Mouse (Mus musculus) neural tube, embryonic 15.5 days (tissue): ENCODE measurements around the gene Ncam1. TPM values are rescaled to one million over a fixed set of nuclear protein-coding genes. Genes with fewer than 3 reads are reported as not detected.

Experiments
- ATAC-seq: fragments of 200-750 bp; cut with Nextera tagmentation; 2 replicates; pipeline ENCODE4 v1.8.0; 2017; ENCODE audit warnings: mild to moderate bottlenecking, moderate TSS enrichment, moderate library complexity; ENCODE audit not compliant: low FRiP score
- H3K27ac ChIP-seq: fragments of 300-500 bp; sonication (generic); replicated peaks from 2 replicates; pipeline ENCODE4 v1.5.1; 2015; ENCODE audit warnings: mild to moderate bottlenecking, inconsistent platforms
- H3K27me3 ChIP-seq: fragments of 300-500 bp; sonication (generic); replicated peaks from 2 replicates; pipeline ENCODE4 v1.6.1; 2015; ENCODE audit warnings: inconsistent platforms
- H3K36me3 ChIP-seq: fragments of 300-500 bp; sonication (generic); 2 replicates; pipeline ENCODE4 v1.6.1; 2015; ENCODE audit warnings: inconsistent platforms
- H3K4me1 ChIP-seq: fragments of 300-500 bp; sonication (generic); 2 replicates; pipeline ENCODE4 v1.6.1; 2015; ENCODE audit warnings: inconsistent platforms
- H3K4me2 ChIP-seq: fragments of 300-500 bp; sonication (generic); 2 replicates; pipeline ENCODE4 v1.6.1; 2015; ENCODE audit warnings: inconsistent platforms, mild to moderate bottlenecking, moderate library complexity
- H3K4me3 ChIP-seq: fragments of 300-500 bp; sonication (generic); replicated peaks from 2 replicates; pipeline ENCODE4 v1.5.1; 2015; ENCODE audit warnings: mild to moderate bottlenecking, inconsistent platforms
- H3K9ac ChIP-seq: fragments of 300-500 bp; sonication (generic); replicated peaks from 2 replicates; pipeline ENCODE4 v1.6.1; 2015; ENCODE audit warnings: mild to moderate bottlenecking, inconsistent platforms
- H3K9me3 ChIP-seq: fragments of 300-500 bp; sonication (generic); replicated peaks from 2 replicates; pipeline ENCODE4 v1.6.1; 2016; ENCODE audit warnings: inconsistent platforms
- WGBS: fragments of 180-500 bp; shearing (Covaris S2); methylation state at CpG from one replicate; pipeline ENCODE4 v1.1.7; 2015; ENCODE audit warnings: mixed read lengths; 5-methylcytosine and 5-hydroxymethylcytosine counted together
- polyA plus RNA-seq: library from polyadenylated mRNA; unstranded; fragments of >200 nt; fragmentation: Nextera tagmentation; extraction: Ambion mirVana; gene quantifications from 2 replicates; pipeline ENCODE4 v1.2.1, GENCODE M21; 2015

Ncam1 gene
- 387 and 434 TPM in 2 replicates for polyA plus RNA-seq

- Histone ChIP-seq H3K36me3 (no peaks in the 10 kb centered on the region), H3K9ac (peak within 1 kb of the TSS; percentile 100), H3K4me3 (peak within 1 kb of the TSS; percentile 94), H3K4me2 (peak within 1 kb of the TSS; percentile 80), H3K27me3 (no peaks in the 10 kb centered on the region), H3K27ac (peak within 1 kb of the TSS; percentile 97), H3K9me3 (no peaks in the 10 kb centered on the region), H3K4me1 (peaks cover 28% of the 10 kb centered on the region)
- under 1% methylated on average over 23 of the region's 23 CpGs for WGBS
- peak; percentile 86 for ATAC-seq
These were observed at the start of gene Ncam1 for GRCm38 (mm10) chr9:49798806-49799205. Gene Ncam1 (minus strand): TSS chr9:49798925.

GRCm38 (mm10) chr9:49834013-49834412 is 35.3 kb upstream of the Ncam1 start:
- Histone ChIP-seq H3K9me3 (no peaks in the 10 kb centered on the region), H3K27me3 (no peaks in the 10 kb centered on the region), H3K4me1 (no peaks in the 10 kb centered on the region), H3K9ac (no peak overlapping the region), H3K4me2 (no peak overlapping the region), H3K36me3 (no peaks in the 10 kb centered on the region), H3K27ac (no peak overlapping the region), H3K4me3 (no peak overlapping the region)
- 94% methylated on average over 1 of the region's 1 CpGs for WGBS
- ATAC-seq: no peak

- no peak overlapping the region for H3K9ac ChIP-seq
- H3K4me2 ChIP-seq: no peak overlapping the region
- H3K36me3 ChIP-seq: no peaks in the 10 kb centered on the region
- no peaks in the 10 kb centered on the region for H3K9me3 ChIP-seq
- no peaks in the 10 kb centered on the region for H3K4me1 ChIP-seq
- no peak for ATAC-seq
- no peaks in the 10 kb centered on the region for H3K27me3 ChIP-seq
- H3K27ac ChIP-seq: no peak overlapping the region
- WGBS: 94% methylated on average over 8 of the region's 8 CpGs
- H3K4me3 ChIP-seq: no peak overlapping the region
These were observed 28.9 kb upstream of the Ncam1 start for GRCm38 (mm10) chr9:49827671-49828070.

- no peak for ATAC-seq
- Histone ChIP-seq H3K4me3 (no peak overlapping the region), H3K4me1 (peaks cover 5% of the 10 kb centered on the region; the same call in 1 of the 2 replicates), H3K9ac (no peak overlapping the region), H3K27ac (no peak overlapping the region), H3K36me3 (no peaks in the 10 kb centered on the region), H3K9me3 (no peaks in the 10 kb centered on the region), H3K27me3 (no peaks in the 10 kb centered on the region), H3K4me2 (no peak overlapping the region)
- 77% methylated on average over 10 of the region's 10 CpGs for WGBS
These were observed 17.5 kb upstream of the Ncam1 start for GRCm38 (mm10) chr9:49816115-49816650.

- 92% methylated on average over 2 of the region's 2 CpGs for WGBS
These were observed 15.7 kb upstream of the Ncam1 start for GRCm38 (mm10) chr9:49814442-49814841.

GRCm38 (mm10) chr9:49803222-49803621 is 4.5 kb upstream of the Ncam1 start:
- WGBS: 58% methylated on average over 3 of the region's 3 CpGs
- no peaks in the 10 kb centered on the region for H3K36me3 ChIP-seq
- H3K4me1 ChIP-seq: peaks cover 6% of the 10 kb centered on the region; the same call in 1 of the 2 replicates
- no peaks in the 10 kb centered on the region for H3K27me3 ChIP-seq
- no peak overlapping the region for H3K4me2 ChIP-seq
- no peak overlapping the region for H3K4me3 ChIP-seq
- H3K9ac ChIP-seq: no peak overlapping the region
- H3K9me3 ChIP-seq: no peaks in the 10 kb centered on the region
- no peak overlapping the region for H3K27ac ChIP-seq
- ATAC-seq: no peak

More at GRCm38 (mm10) chr9:49814442-49814841, 15.7 kb upstream of the Ncam1 start:
- H3K27ac ChIP-seq: no peak overlapping the region
- H3K9ac ChIP-seq: no peak overlapping the region
- no peaks in the 10 kb centered on the region for H3K27me3 ChIP-seq
- no peaks in the 10 kb centered on the region for H3K9me3 ChIP-seq
- H3K4me1 ChIP-seq: peaks cover 5% of the 10 kb centered on the region; the same call in 1 of the 2 replicates
- H3K4me2 ChIP-seq: no peak overlapping the region
- no peak for ATAC-seq
- no peak overlapping the region for H3K4me3 ChIP-seq
- H3K36me3 ChIP-seq: no peaks in the 10 kb centered on the region

GRCm38 (mm10) chr9:49797821-49798571 is 729 bp downstream of the Ncam1 start:
- Histone ChIP-seq H3K27ac (peak overlapping the region; percentile 97), H3K9ac (peak overlapping the region; percentile 100), H3K36me3 (no peaks in the 10 kb centered on the region), H3K4me1 (peaks cover 36% of the 10 kb centered on the region), H3K4me3 (peak overlapping the region; percentile 94), H3K27me3 (no peaks in the 10 kb centered on the region), H3K9me3 (no peaks in the 10 kb centered on the region), H3K4me2 (peak overlapping the region; percentile 80)
- peak; percentile 84 for ATAC-seq
- under 1% methylated on average over 58 of the region's 58 CpGs for WGBS

GRCm38 (mm10) chr9:49797508-49797820 is 1.3 kb downstream of the Ncam1 start:
- ATAC-seq: no peak
- H3K4me3 ChIP-seq: peak overlapping the region; percentile 94
- peaks cover 41% of the 10 kb centered on the region for H3K4me1 ChIP-seq
- no peaks in the 10 kb centered on the region for H3K36me3 ChIP-seq
- H3K4me2 ChIP-seq: peak overlapping the region; percentile 80
- no peaks in the 10 kb centered on the region for H3K27me3 ChIP-seq
- 0% methylated on average over 15 of the region's 15 CpGs for WGBS
- H3K9ac ChIP-seq: peak overlapping the region; percentile 100
- no peaks in the 10 kb centered on the region for H3K9me3 ChIP-seq
- peak overlapping the region; percentile 97 for H3K27ac ChIP-seq

- no peaks in the 10 kb centered on the region for H3K36me3 ChIP-seq
- peak overlapping the region; percentile 97 for H3K27ac ChIP-seq
- peak overlapping the region; percentile 80 for H3K4me2 ChIP-seq
- H3K4me1 ChIP-seq: peaks cover 47% of the 10 kb centered on the region
- no peaks in the 10 kb centered on the region for H3K9me3 ChIP-seq
- ATAC-seq: peak; percentile 84
- peak overlapping the region; percentile 100 for H3K9ac ChIP-seq
- H3K4me3 ChIP-seq: peak overlapping the region; percentile 94
- under 1% methylated on average over 51 of the region's 52 CpGs for WGBS
- no peaks in the 10 kb centered on the region for H3K27me3 ChIP-seq
These were observed 1.9 kb downstream of the Ncam1 start for GRCm38 (mm10) chr9:49796618-49797507.

GRCm38 (mm10) chr9:49795881-49796280 is 2.8 kb downstream of the Ncam1 start:
- H3K4me1 ChIP-seq: peaks cover 54% of the 10 kb centered on the region
- H3K27ac ChIP-seq: 0 out of 2 replicates have a peak overlapping the region, but pooled peaks have one; percentile 2
- H3K4me2 ChIP-seq: peak overlapping the region; percentile 80
- peak overlapping the region; percentile 94 for H3K4me3 ChIP-seq
- 20% methylated on average over 5 of the region's 5 CpGs for WGBS
- no peak overlapping the region; the same call in 1 of the 2 replicates for H3K9ac ChIP-seq
- no peak for ATAC-seq
- no peaks in the 10 kb centered on the region for H3K27me3 ChIP-seq
- H3K36me3 ChIP-seq: no peaks in the 10 kb centered on the region
- no peaks in the 10 kb centered on the region for H3K9me3 ChIP-seq

- H3K36me3 ChIP-seq: no peaks in the 10 kb centered on the region
- H3K27me3 ChIP-seq: no peaks in the 10 kb centered on the region
- no peak for ATAC-seq
- no peaks in the 10 kb centered on the region for H3K9me3 ChIP-seq
- peaks cover 53% of the 10 kb centered on the region for H3K4me1 ChIP-seq
- H3K9ac ChIP-seq: no peak overlapping the region
- no peak overlapping the region for H3K27ac ChIP-seq
- WGBS: 39% methylated on average over 6 of the region's 6 CpGs
- 0 out of 2 replicates have a peak overlapping the region, but pooled peaks have one; percentile 0 for H3K4me2 ChIP-seq
- H3K4me3 ChIP-seq: no peak overlapping the region
These were observed 4.7 kb downstream of the Ncam1 start for GRCm38 (mm10) chr9:49793987-49794550.
